Mouse (Mus musculus): ENCODE results near the gene Upk3b. TPM values are rescaled to one million over a fixed set of nuclear protein-coding genes. Genes with fewer than 3 reads are reported as not detected.

Gene Upk3b
- polyA plus RNA-seq, 1 experiment from 2014 or later, result 6.0 TPM

GRCm38 (mm10) chr5:136094249-136095010 is 56.1 kb downstream of the Upk3b start:
- Histone ChIP-seq H3K9me3 (replicated peaks; ENCODE audit: low read length) (no peaks in the 10 kb centered on the region), H3K27me3 (ENCODE audit: insufficient read depth, low read length) (no peaks in the 10 kb centered on the region), H3K4me3 (replicated peaks; ENCODE audit: low read depth, low read length) (no peak overlapping the region), H3K4me2 (ENCODE audit: low read length) (no peak overlapping the region), H3K27ac (no peak overlapping the region), H3K9ac (ENCODE audit: low read depth, low read length) (no peak overlapping the region), H3K4me1 (replicated peaks; ENCODE audit: insufficient read depth, low read length) (no peaks in the 10 kb centered on the region), H3K36me3 (ENCODE audit: insufficient read depth, low read length) (peaks cover 3% of the 10 kb centered on the region; the same call in 1 of the 2 replicates)
- 49% methylated on average over 8 of the region's 8 CpGs for WGBS
- ATAC-seq (replicated peaks; ENCODE audit: low FRiP score, low read depth) (no peak), DNase-seq (ENCODE audit: low spot score) (no peak)
- no peak for TF ChIP-seq CTCF (IDR thresholded peaks at IDR 0.05; ENCODE audit: low read depth)

- no peak for ATAC-seq (replicated peaks; ENCODE audit: low FRiP score, low read depth)
- 77% methylated on average over 7 of the region's 7 CpGs for WGBS
These were observed 56.8 kb downstream of the Upk3b start for GRCm38 (mm10) chr5:136095089-136095488.

More at GRCm38 (mm10) chr5:136095089-136095488, 56.8 kb downstream of the Upk3b start:
- H3K36me3 ChIP-seq (ENCODE audit: insufficient read depth, low read length), result peaks cover 3% of the 10 kb centered on the region; the same call in 1 of the 2 replicates
- no peak for TF ChIP-seq CTCF (IDR thresholded peaks at IDR 0.05; ENCODE audit: low read depth)
- H3K9ac ChIP-seq (ENCODE audit: low read depth, low read length), result no peak overlapping the region
- no peak for DNase-seq (ENCODE audit: low spot score)
- no peak overlapping the region for H3K27ac ChIP-seq
- no peak overlapping the region for H3K4me3 ChIP-seq (replicated peaks; ENCODE audit: low read depth, low read length)
- H3K27me3 ChIP-seq (ENCODE audit: insufficient read depth, low read length), result no peaks in the 10 kb centered on the region
- H3K4me1 ChIP-seq (replicated peaks; ENCODE audit: insufficient read depth, low read length), result no peaks in the 10 kb centered on the region
- no peak overlapping the region for H3K4me2 ChIP-seq (ENCODE audit: low read length)
- H3K9me3 ChIP-seq (replicated peaks; ENCODE audit: low read length), result no peaks in the 10 kb centered on the region

Other genes with a start within 250 kb of the Upk3b start
- 0.13 and 0.16 TPM in 2 replicates for gene Srrm3, start 231.6 kb upstream of the Upk3b start, polyA plus RNA-seq (2015; fragmentation: Nextera tagmentation; extraction: Ambion mirVana)
- gene Hspb1, start 150.6 kb upstream of the Upk3b start, polyA plus RNA-seq (2015; fragmentation: Nextera tagmentation; extraction: Ambion mirVana), result 99.9 and 113 TPM in 2 replicates
- 89.4 and 105 TPM in 2 replicates for gene Ywhag, start 103.9 kb upstream of the Upk3b start, polyA plus RNA-seq (2015; fragmentation: Nextera tagmentation; extraction: Ambion mirVana)
- gene Ssc4d, start 64.0 kb upstream of the Upk3b start, polyA plus RNA-seq (2015; fragmentation: Nextera tagmentation; extraction: Ambion mirVana), result 6.7 and 7.5 TPM in 2 replicates
- gene Zp3, start 58.4 kb upstream of the Upk3b start, polyA plus RNA-seq (2015; fragmentation: Nextera tagmentation; extraction: Ambion mirVana), result 0.13 and 0.16 TPM in 2 replicates
- 21.8 and 22.7 TPM in 2 replicates for gene Dtx2, start 43.7 kb upstream of the Upk3b start, polyA plus RNA-seq (2015; fragmentation: Nextera tagmentation; extraction: Ambion mirVana)
- 4.0 and 6.1 TPM in 2 replicates for gene Upk3bl, start 16.0 kb downstream of the Upk3b start, polyA plus RNA-seq (2015; fragmentation: Nextera tagmentation; extraction: Ambion mirVana)
- 8.8 and 9.9 TPM in 2 replicates for gene Rasa4, start 45.4 kb downstream of the Upk3b start, polyA plus RNA-seq (2015; fragmentation: Nextera tagmentation; extraction: Ambion mirVana)
- gene Polr2j, start 78.1 kb downstream of the Upk3b start, polyA plus RNA-seq (2015; fragmentation: Nextera tagmentation; extraction: Ambion mirVana), result 239 and 250 TPM in 2 replicates
- 21.6 and 23.1 TPM in 2 replicates for gene Lrwd1, start 97.6 kb downstream of the Upk3b start, polyA plus RNA-seq (2015; fragmentation: Nextera tagmentation; extraction: Ambion mirVana)
- 12.2 and 15.4 TPM in 2 replicates for gene Alkbh4, start 97.7 kb downstream of the Upk3b start, polyA plus RNA-seq (2015; fragmentation: Nextera tagmentation; extraction: Ambion mirVana)
- gene Orai2, start 132.2 kb downstream of the Upk3b start, polyA plus RNA-seq (2015; fragmentation: Nextera tagmentation; extraction: Ambion mirVana), result 6.2 and 6.9 TPM in 2 replicates
- 44.2 and 46.6 TPM in 2 replicates for gene Prkrip1, start 160.5 kb downstream of the Upk3b start, polyA plus RNA-seq (2015; fragmentation: Nextera tagmentation; extraction: Ambion mirVana)
- 3.1 and 4.1 TPM in 2 replicates for gene Sh2b2, start 208.1 kb downstream of the Upk3b start, polyA plus RNA-seq (2015; fragmentation: Nextera tagmentation; extraction: Ambion mirVana)

All from kidney, postnatal 0 days (tissue).